Comparison of ENCODE assay signal across 25 mouse cellular contexts in genomic region chr1:12466255-12466654, GRCm38 (mm10).
DNase-seq lines count a peak whose midpoint lies in the region; ATAC-seq lines count a peak whose summit lies in the region.
"Had no signal": no experiment of that assay in that cellular context is flagged by ENCODE, and none has a peak within 500 bp of the region (broad histone marks: within the 10 kb centered on the region; RNA-seq: fewer than 3 reads in every experiment).

No protein-coding gene starts in this region.

- intact Hi-C loops in heart, postnatal 25 days (cut with DNase I), result no loop called here

- no peak overlapping the region for H3K4me2 ChIP-seq in heart, embryonic 13.5 days
- H3K4me2 ChIP-seq in midbrain, embryonic 11.5 days, result no peak overlapping the region
- H3K4me2 ChIP-seq in midbrain, embryonic 13.5 days (replicated peaks), result no peak overlapping the region
- H3K4me2 ChIP-seq: embryonic facial prominence, embryonic 12.5 days; forebrain, embryonic 13.5 days; forebrain, embryonic 15.5 days had no signal

- no peaks in the 10 kb centered on the region for H3K27me3 ChIP-seq in heart, embryonic 10.5 days (ENCODE audit: insufficient read depth, poor library complexity, severe bottlenecking)
- H3K27me3 ChIP-seq in heart, embryonic 13.5 days (replicated peaks), result no peaks in the 10 kb centered on the region
- H3K27me3 ChIP-seq in midbrain, embryonic 11.5 days (ENCODE audit: control insufficient read depth, insufficient read depth, low read length), result no peaks in the 10 kb centered on the region
- no peaks in the 10 kb centered on the region for H3K27me3 ChIP-seq in midbrain, embryonic 13.5 days
- H3K27me3 ChIP-seq: CH12.LX; embryonic facial prominence, embryonic 12.5 days; forebrain, embryonic 13.5 days; forebrain, embryonic 15.5 days; Patski had no signal

- no peaks in the 10 kb centered on the region for H3K9me3 ChIP-seq in heart, embryonic 10.5 days
- H3K9me3 ChIP-seq in heart, embryonic 13.5 days, result peaks cover 8% of the 10 kb centered on the region; the same call in 1 of the 2 replicates
- no peaks in the 10 kb centered on the region for H3K9me3 ChIP-seq in midbrain, embryonic 11.5 days (ENCODE audit: control insufficient read depth, low read length)
- H3K9me3 ChIP-seq in midbrain, embryonic 13.5 days, result no peaks in the 10 kb centered on the region; the same call in 1 of the 2 replicates
- H3K9me3 ChIP-seq: embryonic facial prominence, embryonic 12.5 days; forebrain, embryonic 13.5 days; forebrain, embryonic 15.5 days; G1E had no signal

- no peaks in the 10 kb centered on the region for H3K4me1 ChIP-seq in heart, embryonic 10.5 days
- no peaks in the 10 kb centered on the region for H3K4me1 ChIP-seq in heart, embryonic 13.5 days
- H3K4me1 ChIP-seq in midbrain, embryonic 11.5 days (ENCODE audit: control insufficient read depth, insufficient read depth, low read length), result no peaks in the 10 kb centered on the region
- no peaks in the 10 kb centered on the region for H3K4me1 ChIP-seq in midbrain, embryonic 13.5 days (replicated peaks)
- H3K4me1 ChIP-seq: embryonic facial prominence, embryonic 10.5 days; embryonic facial prominence, embryonic 12.5 days; forebrain, embryonic 13.5 days; forebrain, embryonic 15.5 days had no signal

- no peak overlapping the region for H3K9ac ChIP-seq in heart, embryonic 13.5 days
- no peak overlapping the region for H3K9ac ChIP-seq in midbrain, embryonic 11.5 days (ENCODE audit: low read length)
- no peak overlapping the region for H3K9ac ChIP-seq in midbrain, embryonic 13.5 days (replicated peaks)
- H3K9ac ChIP-seq: embryonic facial prominence, embryonic 12.5 days; forebrain, embryonic 13.5 days; forebrain, embryonic 15.5 days had no signal

- 53% methylated on average over 2 of the region's 2 CpGs for WGBS in heart, embryonic 10.5 days
- 41% methylated on average over 2 of the region's 2 CpGs for WGBS in heart, embryonic 13.5 days
- 89% methylated on average over 2 of the region's 2 CpGs for WGBS in midbrain, embryonic 11.5 days
- WGBS in midbrain, embryonic 13.5 days, result 87% methylated on average over 2 of the region's 2 CpGs

- no peak for ATAC-seq in heart, embryonic 13.5 days (ENCODE audit: extremely low read depth, insufficient number of reproducible peaks, low FRiP score, low TSS enrichment)
- ATAC-seq in midbrain, embryonic 11.5 days (ENCODE audit: low FRiP score), result no peak
- no peak for ATAC-seq in midbrain, embryonic 13.5 days
- ATAC-seq: CD4-positive, CD25-positive, alpha-beta regulatory T cell, adult 4 months; forebrain, embryonic 13.5 days; forebrain, embryonic 15.5 days; Patski had no signal

- H3K36me3 ChIP-seq in heart, embryonic 10.5 days, result peaks cover 2% of the 10 kb centered on the region; the same call in 1 of the 2 replicates
- no peaks in the 10 kb centered on the region for H3K36me3 ChIP-seq in heart, embryonic 13.5 days
- no peaks in the 10 kb centered on the region for H3K36me3 ChIP-seq in midbrain, embryonic 11.5 days (ENCODE audit: control insufficient read depth, insufficient read depth, low read length)
- no peaks in the 10 kb centered on the region for H3K36me3 ChIP-seq in midbrain, embryonic 13.5 days
- H3K36me3 ChIP-seq: embryonic facial prominence, embryonic 10.5 days; embryonic facial prominence, embryonic 12.5 days; forebrain, embryonic 15.5 days; G1E had no signal

- DNase-seq in heart, adult 11 months, result peak; percentile 87
- DNase-seq in heart, embryonic 10.5 days (ENCODE audit: low spot score), result no peak
- no peak for DNase-seq in heart, postnatal 25 days (ENCODE audit: low spot score)
- DNase-seq in lung, postnatal 25 days (ENCODE audit: low spot score), result peak; percentile 5
- DNase-seq in lung, postnatal 14 days, result no peak
- DNase-seq in midbrain, embryonic 11.5 days (ENCODE audit: low spot score, missing footprints), result peak; percentile 79
- DNase-seq: adrenal gland, adult 2 months; adrenal gland, postnatal 10 days; adrenal gland, postnatal 25 days; B cell, adult 2 months; cerebellum, adult 11 months; cerebellum, adult 2 months; cerebellum, adult 9-10 months; cerebellum, postnatal 10 days; cerebellum, postnatal 25 days had no signal

- no peak overlapping the region for H3K27ac ChIP-seq in heart, embryonic 10.5 days
- peak overlapping the region; percentile 20; the same call in 1 of the 2 replicates for H3K27ac ChIP-seq in heart, embryonic 13.5 days (replicated peaks)
- no peak overlapping the region for H3K27ac ChIP-seq in midbrain, embryonic 11.5 days (ENCODE audit: low read depth, low read length)
- H3K27ac ChIP-seq in midbrain, embryonic 13.5 days, result no peak overlapping the region
- H3K27ac ChIP-seq: embryonic facial prominence, embryonic 10.5 days; embryonic facial prominence, embryonic 12.5 days; forebrain, embryonic 13.5 days; forebrain, embryonic 15.5 days had no signal

- H3K4me3 ChIP-seq in heart, embryonic 10.5 days, result no peak overlapping the region
- H3K4me3 ChIP-seq in heart, embryonic 13.5 days, result no peak overlapping the region
- no peak overlapping the region for H3K4me3 ChIP-seq in midbrain, embryonic 11.5 days (ENCODE audit: low read depth, low read length)
- no peak overlapping the region for H3K4me3 ChIP-seq in midbrain, embryonic 13.5 days (replicated peaks)
- H3K4me3 ChIP-seq: embryonic facial prominence, embryonic 10.5 days; embryonic facial prominence, embryonic 12.5 days; forebrain, embryonic 13.5 days; forebrain, embryonic 15.5 days had no signal

Comparison
In these comparisons a context has a peak if more than half of its experiments do, and no peak if none do; other contexts are left out.
1. DNase-seq: peak in heart, adult 11 months (single experiment), lung, postnatal 25 days (single experiment) and midbrain, embryonic 11.5 days (single experiment); none in heart, embryonic 10.5 days (single experiment), heart, postnatal 25 days (single experiment) and lung, postnatal 14 days (single experiment).